Mouse (Mus musculus): ENCODE measurements around the gene Slco3a1.

DNA sequence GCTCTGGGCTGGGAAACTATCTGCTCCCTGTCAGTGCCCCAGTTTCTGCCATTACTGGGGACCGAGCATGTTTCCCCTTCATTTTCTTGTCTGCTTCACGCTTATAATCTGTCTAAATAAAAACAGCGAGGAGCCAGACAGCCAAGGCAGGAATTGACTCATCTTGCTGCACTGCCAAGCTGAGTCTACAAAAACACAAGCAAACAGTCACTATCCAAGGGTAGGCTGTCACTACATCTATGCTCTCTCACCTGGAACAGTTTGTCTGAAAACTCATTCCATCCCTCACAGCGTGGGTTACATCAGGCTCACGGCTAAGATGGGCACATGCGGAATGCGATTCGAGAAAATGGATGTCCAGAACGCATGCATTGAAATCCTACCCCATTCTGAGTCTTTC is 207.6 kb downstream of the Slco3a1 start:
- no peak for TF ChIP-seq CTCF (IDR thresholded peaks at IDR 0.05; ENCODE audit: low read depth, low read length)
- TF ChIP-seq POLR2A (IDR thresholded peaks at IDR 0.05; ENCODE audit: extremely low read depth, insufficient read depth, low read length) = no peak

All from liver, adult 2 months (tissue).